Mouse (Mus musculus) ES-Bruce4 (cell line): Measurements from ENCODE around the gene Gm21188. TPM values are rescaled to one million over a fixed set of nuclear protein-coding genes. Genes with fewer than 3 reads are reported as not detected.
"Not testable (repeated sequence)": the region's sequence is repeated elsewhere in the genome, so short reads cannot be mapped to it uniquely, and the experiment has no call there.

Experiments used
- H3K27ac ChIP-seq: 2 replicates; pipeline ENCODE4 v1.5.1; 2012; ENCODE audit warnings: low read length, inconsistent platforms; ENCODE audit not compliant: insufficient read depth
- H3K27me3 ChIP-seq: 2 replicates; pipeline ENCODE4 v1.6.1; 2012; ENCODE audit warnings: mild to moderate bottlenecking, low read length, inconsistent platforms; ENCODE audit not compliant: control insufficient read depth, poor library complexity, insufficient read depth, severe bottlenecking
- H3K36me3 ChIP-seq: 2 replicates; pipeline ENCODE4 v1.6.1; 2012; ENCODE audit warnings: inconsistent platforms, mild to moderate bottlenecking, low read length, moderate library complexity; ENCODE audit not compliant: control insufficient read depth, poor library complexity, insufficient read depth, severe bottlenecking
- H3K4me1 ChIP-seq: one replicate; pipeline ENCODE4 v1.8.1; 2011; ENCODE audit warnings: low read length; ENCODE audit not compliant: control insufficient read depth, insufficient read depth
- H3K4me3 ChIP-seq: 2 replicates; pipeline ENCODE4 v1.5.1; 2011; ENCODE audit warnings: low read depth, mild to moderate bottlenecking, low read length
- H3K9ac ChIP-seq: 2 replicates; pipeline ENCODE4 v1.6.1; 2012; ENCODE audit warnings: low read depth, mild to moderate bottlenecking, inconsistent platforms; ENCODE audit not compliant: poor library complexity, severe bottlenecking
- H3K9me3 ChIP-seq: replicated peaks from 2 replicates; pipeline ENCODE4 v1.6.1; 2012; ENCODE audit warnings: mild to moderate bottlenecking, low read length, inconsistent platforms; ENCODE audit not compliant: control insufficient read depth, poor library complexity, insufficient read depth, severe bottlenecking
- polyA plus RNA-seq: library from polyadenylated mRNA; stranded (reverse); fragments of >200 nt; gene quantifications from 2 replicates; pipeline ENCODE4 v1.2.4, GENCODE M21; 2011; ENCODE audit warnings: low read depth; ENCODE audit not compliant: missing spikeins, insufficient read depth, insufficient read length

The Gm21188 gene
- not detected in 2 replicates for polyA plus RNA-seq

DNA sequence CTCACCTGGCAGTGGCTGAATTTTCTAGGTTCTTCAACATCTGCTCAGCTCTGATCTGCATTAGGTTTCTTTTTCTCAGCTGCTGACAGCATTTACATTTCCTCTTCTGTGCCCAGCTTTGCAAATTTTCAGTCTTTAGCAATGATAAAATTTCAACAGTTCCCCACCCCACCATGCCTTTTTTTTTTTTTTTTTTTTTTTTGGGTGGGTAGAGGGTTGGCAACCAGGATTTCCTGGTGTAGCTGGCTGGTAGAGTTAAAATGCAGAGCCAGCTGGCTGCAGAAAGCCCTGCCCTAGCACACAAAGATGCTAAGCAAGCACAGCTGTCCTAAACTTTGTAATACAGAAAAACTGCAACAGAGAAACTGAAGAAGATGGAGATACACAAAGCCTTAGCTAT, at the start of gene Gm21188:
Gm21188 (minus strand) TSS at position 110 of the 400 bp plus-strand sequence.
- not testable (repeated sequence) for H3K4me1 ChIP-seq, H3K9me3 ChIP-seq, H3K27ac ChIP-seq, H3K4me3 ChIP-seq, H3K36me3 ChIP-seq, H3K9ac ChIP-seq, H3K27me3 ChIP-seq

DNA sequence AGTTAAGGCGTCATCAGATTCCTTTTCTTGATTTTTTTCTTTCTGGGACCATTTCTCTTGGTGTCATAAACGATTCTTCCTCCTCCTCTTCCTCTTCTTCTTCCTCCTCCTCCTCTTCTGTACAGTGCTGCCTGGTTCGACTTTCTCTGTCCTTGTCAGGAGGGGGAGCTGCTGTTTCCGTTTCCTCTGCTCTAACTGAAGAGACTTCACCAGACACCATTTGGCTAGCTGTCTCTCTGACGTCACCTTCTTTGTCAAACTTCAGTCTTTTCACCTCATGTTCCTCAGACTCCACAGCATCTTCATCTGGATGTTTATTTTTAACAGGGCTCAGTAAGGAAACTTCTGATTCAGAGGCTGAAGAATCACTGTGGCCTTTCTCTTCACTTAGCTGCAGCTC, 47.3 kb upstream of the Gm21188 start:
- H3K27ac ChIP-seq, H3K9me3 ChIP-seq, H3K9ac ChIP-seq, H3K27me3 ChIP-seq, H3K4me3 ChIP-seq, H3K36me3 ChIP-seq, H3K4me1 ChIP-seq: not testable (repeated sequence)

DNA sequence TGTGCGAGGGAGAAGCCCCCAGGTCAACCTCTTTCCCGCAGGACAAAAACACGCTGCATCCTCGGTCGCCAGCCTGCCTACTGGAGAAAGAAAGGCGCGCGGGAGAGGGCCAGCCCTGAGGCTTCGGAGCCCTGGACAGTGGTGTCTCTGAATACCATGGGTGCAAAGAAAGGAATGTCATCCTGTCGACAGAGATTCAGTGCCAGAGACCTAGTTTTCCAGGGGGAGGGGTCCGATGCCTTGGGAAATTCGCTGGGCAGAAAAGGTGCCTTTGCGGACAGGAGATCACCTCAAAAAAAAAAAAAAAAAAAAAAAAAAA, 44.9 kb upstream of the Gm21188 start:
- H3K4me1 ChIP-seq, H3K36me3 ChIP-seq, H3K27me3 ChIP-seq, H3K4me3 ChIP-seq, H3K27ac ChIP-seq, H3K9ac ChIP-seq, H3K9me3 ChIP-seq: not testable (repeated sequence)

DNA sequence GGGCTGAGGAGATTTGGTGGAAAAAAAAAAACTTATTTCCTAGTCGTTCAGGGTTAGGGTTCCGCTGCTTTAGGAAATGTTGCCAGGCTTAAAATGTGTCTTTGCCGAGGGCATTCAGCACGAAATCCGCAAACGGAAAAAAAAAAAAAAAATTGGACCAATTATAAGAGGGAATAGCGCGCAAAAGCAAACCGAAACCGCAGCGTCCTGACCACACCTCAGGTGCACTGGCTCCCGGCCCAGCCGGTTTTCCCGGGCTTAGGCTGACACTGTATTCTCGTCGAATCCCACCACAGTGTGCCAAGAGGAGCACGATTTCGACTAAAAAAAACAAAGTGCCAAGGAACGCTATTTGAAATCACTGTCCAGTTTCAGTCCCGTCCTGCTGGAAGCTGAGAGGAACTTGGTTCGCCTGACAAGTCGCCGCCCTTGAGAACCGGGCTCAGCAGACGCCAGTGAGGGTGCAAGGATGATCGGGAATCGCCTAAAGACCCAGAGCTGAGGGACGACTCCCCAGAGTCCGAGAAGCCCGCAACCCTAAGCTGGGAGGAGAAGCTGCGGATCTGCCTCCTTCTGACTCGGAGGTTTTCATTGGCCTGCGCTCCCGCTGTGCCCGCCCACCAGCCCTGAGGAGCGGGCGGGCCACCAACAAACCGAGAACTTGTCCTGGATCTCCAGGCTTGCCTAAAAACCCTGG, 44.4 kb upstream of the Gm21188 start:
- not testable (repeated sequence) for H3K4me3 ChIP-seq, H3K9ac ChIP-seq, H3K4me1 ChIP-seq, H3K36me3 ChIP-seq, H3K27me3 ChIP-seq, H3K27ac ChIP-seq, H3K9me3 ChIP-seq

DNA sequence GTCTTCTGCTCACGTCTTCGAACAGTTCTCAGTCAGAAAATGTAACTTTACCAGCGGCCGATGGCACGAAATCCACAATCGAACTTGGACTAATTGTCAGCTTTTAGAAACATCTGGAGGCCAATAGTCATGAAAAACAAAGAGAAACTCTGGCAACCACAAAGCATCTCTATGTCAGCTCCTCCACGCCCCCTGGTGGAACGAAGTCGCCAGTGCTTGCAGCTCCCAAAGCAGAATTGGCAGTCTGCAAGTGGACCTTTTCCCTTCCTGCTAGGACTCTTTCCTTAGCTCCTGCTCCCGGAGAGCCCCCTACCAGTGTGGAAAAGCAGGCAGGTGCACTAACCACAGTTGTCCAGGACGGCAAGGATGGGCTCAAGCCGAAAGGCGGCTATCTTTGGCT, 41.0 kb upstream of the Gm21188 start:
- not testable (repeated sequence) for H3K9ac ChIP-seq, H3K27ac ChIP-seq, H3K4me1 ChIP-seq, H3K9me3 ChIP-seq, H3K27me3 ChIP-seq, H3K36me3 ChIP-seq, H3K4me3 ChIP-seq

DNA sequence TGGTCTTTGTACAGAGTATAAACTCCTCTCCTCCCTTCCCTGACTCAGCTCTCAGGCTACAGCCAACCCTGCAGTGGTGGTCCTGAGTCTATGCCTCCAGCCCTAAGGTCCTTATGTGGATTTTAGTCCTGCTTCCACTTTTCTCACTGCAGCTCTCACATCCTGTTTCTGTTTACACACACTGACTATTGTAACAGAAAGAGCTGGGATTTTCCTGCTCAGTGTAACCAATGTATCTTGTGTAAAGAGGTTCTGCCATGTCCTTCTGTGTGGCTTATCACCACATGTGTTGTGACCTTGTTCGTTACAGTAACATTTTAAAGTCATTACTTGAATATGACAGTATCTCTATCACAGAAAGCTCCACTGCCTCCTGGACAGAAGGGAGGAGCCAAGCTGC, 27.6 kb upstream of the Gm21188 start:
- H3K4me1 ChIP-seq: not testable (repeated sequence)

DNA sequence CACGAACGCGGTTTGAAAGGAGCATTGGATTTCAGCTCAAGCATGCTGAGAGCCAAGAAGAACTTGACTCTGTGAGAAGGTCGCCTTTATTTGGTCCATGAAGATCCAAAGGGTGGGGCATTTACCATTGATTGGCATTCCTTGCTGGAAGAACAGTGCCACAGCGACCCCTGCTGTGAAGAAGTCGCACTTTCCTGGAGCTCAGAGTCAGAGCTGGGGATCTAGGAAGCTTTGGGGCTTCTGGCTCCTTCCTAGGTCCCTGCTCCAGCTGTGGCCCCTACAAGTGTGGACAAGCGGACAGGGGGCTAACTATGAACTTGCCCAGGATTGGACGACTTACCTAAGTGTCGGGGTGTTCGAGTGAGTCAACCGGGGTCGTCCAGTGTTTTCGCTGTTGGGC, 18.9 kb upstream of the Gm21188 start:
- H3K4me1 ChIP-seq, H3K4me3 ChIP-seq, H3K27ac ChIP-seq, H3K36me3 ChIP-seq, H3K9me3 ChIP-seq, H3K9ac ChIP-seq, H3K27me3 ChIP-seq: not testable (repeated sequence)

More for the DNA sequence above, 27.6 kb upstream of the Gm21188 start:
- H3K36me3 ChIP-seq, H3K4me3 ChIP-seq, H3K27me3 ChIP-seq, H3K9me3 ChIP-seq, H3K27ac ChIP-seq, H3K9ac ChIP-seq: not testable (repeated sequence)

DNA sequence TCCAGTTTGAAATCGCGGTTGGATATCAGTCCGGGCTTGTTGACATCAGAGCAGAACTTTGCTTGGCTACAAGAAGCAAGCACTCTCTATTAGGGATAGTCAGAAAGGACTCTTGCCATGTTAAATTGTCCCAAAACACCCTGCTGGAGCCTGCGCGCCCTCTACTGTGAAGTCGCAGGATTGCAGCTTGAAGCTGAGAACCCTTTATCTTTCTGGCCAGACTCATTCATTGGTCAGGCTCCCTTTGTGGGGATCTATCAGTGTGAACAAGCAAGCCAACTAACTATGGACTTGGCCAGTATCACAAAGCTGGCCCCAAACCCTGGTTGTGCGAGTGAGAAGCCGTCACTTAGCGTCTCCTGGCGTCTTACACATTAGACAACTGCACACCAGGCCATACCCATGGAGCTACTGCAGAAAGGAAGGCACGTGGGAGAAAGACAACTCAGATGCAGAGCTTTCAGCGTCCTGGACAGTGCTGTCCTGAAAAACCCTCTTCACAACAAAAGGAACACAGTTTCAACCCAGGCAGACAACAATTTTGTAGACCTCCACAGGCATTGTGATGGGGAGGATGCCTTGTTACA, 18.1 kb upstream of the Gm21188 start:
- not testable (repeated sequence) for H3K36me3 ChIP-seq, H3K4me1 ChIP-seq, H3K9me3 ChIP-seq, H3K27ac ChIP-seq, H3K9ac ChIP-seq, H3K27me3 ChIP-seq, H3K4me3 ChIP-seq

DNA sequence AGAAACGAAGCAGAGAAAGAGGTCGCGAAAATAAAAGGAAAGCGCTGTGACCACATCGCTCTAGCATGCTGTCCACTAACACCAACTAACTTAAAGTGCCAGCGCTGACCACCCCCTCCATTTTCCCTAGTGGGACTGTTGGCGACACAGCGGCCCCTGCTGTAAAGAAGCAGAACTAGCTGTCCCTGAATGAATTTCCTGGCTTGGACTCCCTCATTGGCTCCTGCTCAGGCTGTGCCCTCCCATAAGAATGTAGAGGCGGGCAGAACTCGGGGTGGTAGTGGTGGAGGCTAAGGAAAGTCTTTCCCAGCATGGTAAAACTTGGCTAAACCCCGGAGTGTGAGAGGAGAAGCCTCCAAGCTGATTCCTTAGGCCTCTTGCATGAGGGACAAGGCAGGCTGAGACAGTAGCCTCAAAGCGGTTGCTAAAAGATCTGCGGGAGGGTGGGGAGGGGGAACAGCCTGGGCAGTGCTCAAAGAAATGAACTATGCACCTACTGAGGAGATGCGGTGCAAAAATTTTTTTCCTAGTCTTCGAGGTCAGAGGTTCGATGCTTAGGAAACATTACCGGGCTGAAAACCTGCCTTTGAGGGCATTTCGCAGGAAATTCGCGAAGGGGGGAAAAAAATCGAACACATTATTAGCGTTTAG, 11.6 kb upstream of the Gm21188 start:
- not testable (repeated sequence) for H3K4me3 ChIP-seq, H3K9me3 ChIP-seq, H3K9ac ChIP-seq, H3K27me3 ChIP-seq, H3K4me1 ChIP-seq, H3K27ac ChIP-seq, H3K36me3 ChIP-seq

DNA sequence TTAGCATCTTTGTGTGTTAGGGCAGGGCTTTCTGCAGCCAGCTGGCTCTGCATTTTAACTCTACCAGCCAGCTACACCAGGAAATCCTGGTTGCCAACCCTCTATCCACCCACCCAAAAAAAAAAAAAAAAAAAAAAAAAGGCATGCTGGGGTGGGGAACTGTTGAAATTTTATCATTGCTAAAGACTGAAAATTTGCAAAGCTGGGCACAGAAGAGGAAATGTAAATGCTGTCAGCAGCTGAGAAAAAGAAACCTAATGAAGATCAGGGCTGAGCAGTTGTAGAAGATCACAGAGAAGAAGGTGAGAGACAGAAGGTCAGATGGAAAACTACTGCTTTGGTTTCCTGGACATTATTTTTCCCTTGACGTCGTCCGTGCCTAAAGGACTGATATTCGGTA, 10.9 kb upstream of the Gm21188 start:
- H3K9me3 ChIP-seq, H3K4me3 ChIP-seq, H3K36me3 ChIP-seq, H3K27me3 ChIP-seq, H3K9ac ChIP-seq, H3K27ac ChIP-seq, H3K4me1 ChIP-seq: not testable (repeated sequence)
